Mouse (Mus musculus) B cell, adult 67 days (primary cell): ENCODE measurements around the gene Tsen2. TPM values are rescaled to one million over a fixed set of nuclear protein-coding genes. Genes with fewer than 3 reads are reported as not detected.

ENCODE experiments used
- total RNA-seq, 2 experiments: library from RNA; stranded (reverse); gene quantifications; 4 replicates each; pipeline ENCODE4 v1.2.4; 2023

The Tsen2 gene
- total RNA-seq = 1 to 10 TPM; 7.0 to 9.0 TPM

DNA sequence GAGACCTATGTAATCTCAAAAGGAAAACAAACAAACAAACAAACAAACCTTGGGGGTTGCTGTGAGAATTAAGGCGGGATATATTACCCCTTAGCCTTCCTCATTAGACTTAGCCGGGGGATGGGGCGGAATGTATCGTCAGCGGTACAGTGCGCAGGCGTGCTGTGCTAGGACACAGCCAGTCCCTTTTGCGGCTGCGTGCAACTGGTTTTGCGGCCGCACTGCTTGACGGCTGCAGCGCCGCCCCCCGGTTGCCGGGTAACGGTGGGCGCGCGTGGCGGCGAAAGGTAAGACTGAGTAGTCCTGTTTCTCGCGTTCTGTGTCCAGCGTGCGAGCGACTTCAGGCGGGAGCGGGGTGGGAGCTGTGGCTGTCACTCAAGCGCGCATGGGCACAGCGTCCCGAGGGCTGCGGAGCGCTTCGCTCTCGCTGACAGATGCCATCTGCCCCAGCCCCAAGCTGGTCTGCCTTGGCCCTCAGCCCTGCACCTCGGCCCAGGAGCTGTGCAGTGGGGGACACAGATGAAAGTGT lies at the start of gene Tsen2:
TSS of gene Tsen2 (plus strand) at position 223 of the 529 bp plus-strand sequence.

GRCm38 (mm10) chr6:115592458-115592857 lies 48.0 kb downstream of the Tsen2 start, which contains the start of gene Mkrn2os:
Gene Mkrn2os, minus strand, starts transcription at chr6:115592576.

GRCm38 (mm10) chr6:115601715-115602523 lies 57.5 kb downstream of the Tsen2 start, which contains the start of gene Mkrn2:
Gene Mkrn2, plus strand, starts transcription at chr6:115601902.

Other genes with a start within 250 kb of the Tsen2 start
- gene Pparg, start 183.7 kb upstream of the Tsen2 start, total RNA-seq = not detected
- gene Mkrn2os, start 47.9 kb downstream of the Tsen2 start, total RNA-seq = not detected
- gene Mkrn2, start 57.2 kb downstream of the Tsen2 start, total RNA-seq = 10 to 100 TPM; 29.8 to 36.8 TPM
- gene Raf1, start 132.0 kb downstream of the Tsen2 start, total RNA-seq = 100 to 1,000 TPM; 152 to 173 TPM
- gene Tmem40, start 217.7 kb downstream of the Tsen2 start, total RNA-seq = not detected
- gene Cand2, start 229.9 kb downstream of the Tsen2 start, total RNA-seq = 1 to 10 TPM; 5.0 to 6.8 TPM